Mouse (Mus musculus) midbrain, embryonic 14.5 days (tissue): ENCODE results near the gene Banp. TPM values are rescaled to one million over a fixed set of nuclear protein-coding genes. Genes with fewer than 3 reads are reported as not detected.

ENCODE experiments used
- ATAC-seq: fragments of 200-750 bp; cut with Nextera tagmentation; 2 replicates; pipeline ENCODE4 v1.8.0; 2017; ENCODE audit warnings: moderate number of reproducible peaks, moderate library complexity; ENCODE audit not compliant: low FRiP score, low TSS enrichment
- DNase-seq: peaks from one replicate; pipeline ENCODE4 v3.0.0-alpha.2; 2015
- H3K27ac ChIP-seq: fragments of 300-500 bp; sonication (generic); replicated peaks from 2 replicates; pipeline ENCODE4 v1.5.1; 2014; ENCODE audit warnings: mild to moderate bottlenecking, low read depth, low read length, moderate library complexity
- H3K27me3 ChIP-seq: fragments of 300-500 bp; sonication (generic); 2 replicates; pipeline ENCODE4 v1.6.1; 2014; ENCODE audit warnings: low read length, control low read depth, mixed read lengths; ENCODE audit not compliant: control insufficient read depth, insufficient read depth
- H3K36me3 ChIP-seq: fragments of 300-500 bp; sonication (generic); 2 replicates; pipeline ENCODE4 v1.6.1; 2014; ENCODE audit warnings: low read length, control low read depth; ENCODE audit not compliant: control insufficient read depth, insufficient read depth
- H3K4me1 ChIP-seq: fragments of 300-500 bp; sonication (generic); 2 replicates; pipeline ENCODE4 v1.6.1; 2014; ENCODE audit warnings: mild to moderate bottlenecking, antibody characterized with exemption, low read length, control low read depth; ENCODE audit not compliant: control insufficient read depth, insufficient read depth
- H3K4me2 ChIP-seq: fragments of 300-500 bp; sonication (generic); 2 replicates; pipeline ENCODE4 v1.6.1; 2014; ENCODE audit warnings: mild to moderate bottlenecking, low read length, moderate library complexity
- H3K4me3 ChIP-seq: fragments of 300-500 bp; sonication (generic); replicated peaks from 2 replicates; pipeline ENCODE4 v1.5.1; 2014; ENCODE audit warnings: low read depth, low read length
- H3K9ac ChIP-seq: fragments of 300-500 bp; sonication (generic); replicated peaks from 2 replicates; pipeline ENCODE4 v1.6.1; 2014; ENCODE audit warnings: mild to moderate bottlenecking, low read length, moderate library complexity
- H3K9me3 ChIP-seq: fragments of 300-500 bp; sonication (generic); 2 replicates; pipeline ENCODE4 v1.6.1; 2016; ENCODE audit warnings: low read length, control low read depth, mixed read lengths; ENCODE audit not compliant: control insufficient read depth
- WGBS: fragments of 180-500 bp; shearing (Covaris S2); extraction: QIAGEN DNeasy Blood & Tissue Kit; methylation state at CpG from one replicate; pipeline ENCODE4 v1.1.7; 2014; 5-methylcytosine and 5-hydroxymethylcytosine counted together
- polyA plus RNA-seq: library from polyadenylated mRNA; unstranded; fragments of >200 nt; fragmentation: Nextera tagmentation; extraction: Ambion mirVana; gene quantifications from 2 replicates; pipeline ENCODE4 v1.2.1, GENCODE M21; 2014

Gene Banp
- polyA plus RNA-seq, 1 experiment from 2014 or later: 47.7 TPM

- ATAC-seq (no peak), DNase-seq (no peak)
- Histone ChIP-seq H3K27ac (no peak overlapping the region), H3K36me3 (no peaks in the 10 kb centered on the region), H3K4me2 (no peak overlapping the region), H3K4me3 (no peak overlapping the region), H3K9ac (no peak overlapping the region), H3K4me1 (peaks cover 15% of the 10 kb centered on the region), H3K27me3 (no peaks in the 10 kb centered on the region), H3K9me3 (no peaks in the 10 kb centered on the region)
- 82% methylated on average over 7 of the region's 7 CpGs for WGBS
Measured at GRCm38 (mm10) chr8:121931571-121931970, 18.0 kb upstream of the Banp start.

GRCm38 (mm10) chr8:121932026-121932667 lies 17.4 kb upstream of the Banp start:
- ATAC-seq (no peak), DNase-seq (peak; percentile 38)
- Histone ChIP-seq H3K9me3 (no peaks in the 10 kb centered on the region), H3K4me3 (no peak overlapping the region), H3K27ac (no peak overlapping the region), H3K27me3 (no peaks in the 10 kb centered on the region), H3K4me2 (no peak overlapping the region), H3K9ac (no peak overlapping the region), H3K4me1 (peaks cover 15% of the 10 kb centered on the region), H3K36me3 (no peaks in the 10 kb centered on the region)
- WGBS: 66% methylated on average over 12 of the region's 12 CpGs

- Histone ChIP-seq H3K4me1 (peaks cover 15% of the 10 kb centered on the region), H3K4me3 (no peak overlapping the region), H3K9me3 (no peaks in the 10 kb centered on the region), H3K9ac (no peak overlapping the region), H3K4me2 (no peak overlapping the region), H3K27me3 (no peaks in the 10 kb centered on the region), H3K27ac (no peak overlapping the region), H3K36me3 (no peaks in the 10 kb centered on the region)
- WGBS: 85% methylated on average over 14 of the region's 14 CpGs
- DNase-seq (no peak), ATAC-seq (no peak)
Measured at GRCm38 (mm10) chr8:121932668-121933520, 16.7 kb upstream of the Banp start.

- Histone ChIP-seq H3K27me3 (no peaks in the 10 kb centered on the region), H3K36me3 (no peaks in the 10 kb centered on the region), H3K4me1 (peaks cover 15% of the 10 kb centered on the region), H3K4me3 (no peak overlapping the region), H3K27ac (peak overlapping the region; percentile 81), H3K9me3 (no peaks in the 10 kb centered on the region), H3K4me2 (no peak overlapping the region), H3K9ac (no peak overlapping the region)
- 37% methylated on average over 4 of the region's 4 CpGs for WGBS
- DNase-seq: peak; percentile 68
- no peak for ATAC-seq
Measured at GRCm38 (mm10) chr8:121934506-121934905, 15.0 kb upstream of the Banp start.

GRCm38 (mm10) chr8:121934923-121935322 lies 14.6 kb upstream of the Banp start:
- Histone ChIP-seq H3K9ac (no peak overlapping the region), H3K4me1 (peaks cover 15% of the 10 kb centered on the region), H3K4me3 (no peak overlapping the region), H3K27ac (peak overlapping the region; percentile 81), H3K27me3 (no peaks in the 10 kb centered on the region), H3K4me2 (peak overlapping the region; percentile 11; the same call in 1 of the 2 replicates), H3K9me3 (no peaks in the 10 kb centered on the region), H3K36me3 (no peaks in the 10 kb centered on the region)
- ATAC-seq: no peak
- DNase-seq: peak; percentile 34

- peak overlapping the region; percentile 30 for H3K9ac ChIP-seq
- DNase-seq: peak; percentile 91
- no peaks in the 10 kb centered on the region for H3K36me3 ChIP-seq
- no peak overlapping the region for H3K4me3 ChIP-seq
- ATAC-seq: peak; percentile 83
- 37% methylated on average over 12 of the region's 12 CpGs for WGBS
- H3K4me2 ChIP-seq: peak overlapping the region; percentile 11
- H3K27me3 ChIP-seq: no peaks in the 10 kb centered on the region
- peaks cover 15% of the 10 kb centered on the region for H3K4me1 ChIP-seq
- no peaks in the 10 kb centered on the region for H3K9me3 ChIP-seq
- H3K27ac ChIP-seq: peak overlapping the region; percentile 81
Measured at GRCm38 (mm10) chr8:121935341-121936294, 13.9 kb upstream of the Banp start.

- Histone ChIP-seq H3K9me3 (no peaks in the 10 kb centered on the region), H3K4me3 (no peak overlapping the region), H3K4me2 (no peak overlapping the region), H3K9ac (no peak overlapping the region), H3K4me1 (peaks cover 15% of the 10 kb centered on the region), H3K27ac (no peak overlapping the region), H3K27me3 (no peaks in the 10 kb centered on the region), H3K36me3 (no peaks in the 10 kb centered on the region)
- 87% methylated on average over 14 of the region's 14 CpGs for WGBS
- no peak for DNase-seq
- ATAC-seq: no peak
Measured at GRCm38 (mm10) chr8:121936391-121936790, 13.2 kb upstream of the Banp start.

GRCm38 (mm10) chr8:121938732-121939131 lies 10.8 kb upstream of the Banp start:
- H3K9ac ChIP-seq: no peak overlapping the region
- no peak overlapping the region for H3K4me2 ChIP-seq
- 87% methylated on average over 7 of the region's 7 CpGs for WGBS
- no peak overlapping the region for H3K4me3 ChIP-seq
- no peak for ATAC-seq
- DNase-seq: no peak
- no peak overlapping the region for H3K27ac ChIP-seq
- no peaks in the 10 kb centered on the region for H3K36me3 ChIP-seq
- peaks cover 15% of the 10 kb centered on the region for H3K4me1 ChIP-seq
- no peaks in the 10 kb centered on the region for H3K9me3 ChIP-seq
- no peaks in the 10 kb centered on the region for H3K27me3 ChIP-seq
